Mouse (Mus musculus) small intestine, adult 2 months (tissue): Measurements from ENCODE around the gene Pigb.

ENCODE experiments used
- CTCF ChIP-seq: fragments of 200-500 bp; IDR thresholded peaks from 2 replicates; pipeline ENCODE4 v1.5.1; 2012; ENCODE audit warnings: low read depth, mild to moderate bottlenecking, control low read depth, inconsistent platforms, low read length, moderate library complexity, mixed read lengths; ENCODE audit not compliant: insufficient replicate concordance, insufficient read length; ENCODE audit errors: extremely low read depth
- POLR2A ChIP-seq: fragments of 200-500 bp; IDR thresholded peaks from 2 replicates; pipeline ENCODE4 v1.6.1; 2012; ENCODE audit warnings: low read depth, mild to moderate bottlenecking, control low read depth, inconsistent platforms, low read length, moderate library complexity

DNA sequence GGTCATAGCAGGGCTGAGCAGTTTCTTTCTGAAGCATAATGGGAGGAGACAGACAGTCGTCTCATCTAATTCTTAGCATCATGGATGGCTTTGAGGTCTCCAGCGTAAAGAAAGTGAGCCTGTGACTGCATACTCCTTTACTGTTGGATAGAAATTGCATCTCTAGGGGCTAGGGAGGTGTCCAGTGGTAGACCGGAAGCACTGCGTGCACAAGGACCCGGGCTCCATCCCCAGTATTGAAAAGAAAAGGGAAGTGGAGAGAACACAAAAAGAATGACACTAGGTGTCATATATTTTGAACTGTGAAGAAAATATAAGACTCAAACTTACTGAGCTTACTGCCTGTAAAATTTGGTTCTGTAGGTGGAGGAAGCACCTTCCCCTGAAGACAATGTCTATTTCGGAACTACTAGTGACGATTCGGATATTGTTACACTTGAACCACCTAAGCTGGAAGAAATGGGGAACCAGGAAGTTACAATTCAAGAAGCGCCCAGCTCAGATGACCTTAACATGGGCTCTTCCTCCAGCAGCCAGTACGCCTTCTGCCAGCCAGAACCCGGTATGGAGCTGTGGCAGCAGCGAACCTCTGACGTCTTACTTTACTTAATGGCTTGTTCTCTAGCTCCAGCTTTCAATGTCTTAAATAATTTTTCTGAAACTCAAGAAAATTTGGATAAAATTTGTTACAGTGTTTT lies 38.7 kb downstream of the Pigb start:
- TF ChIP-seq POLR2A = no peak
- no peak for TF ChIP-seq CTCF
